Mouse (Mus musculus) hindlimb bud, embryonic 11.5 days (tissue): ENCODE measurements around the gene Alg9.
"Not testable (repeated sequence)": the region's sequence is repeated elsewhere in the genome, so short reads cannot be mapped to it uniquely, and the experiment has no call there.

Experiments
- DNase-seq: peaks from one replicate; pipeline ENCODE4 v3.0.0-alpha.2; 2012; ENCODE audit warnings: low read depth, low spot score; ENCODE audit errors: extremely low spot score

Gene Alg9

GRCm38 (mm10) chr9:50815666-50816065, 40.8 kb downstream of the Alg9 start:
- no peak for DNase-seq

- no peak for DNase-seq
Observed at GRCm38 (mm10) chr9:50816512-50816911, 41.7 kb downstream of the Alg9 start.

- no peak for DNase-seq
Observed at GRCm38 (mm10) chr9:50818050-50818449, 43.2 kb downstream of the Alg9 start.

GRCm38 (mm10) chr9:50819716-50820115, 44.9 kb downstream of the Alg9 start:
- no peak for DNase-seq

GRCm38 (mm10) chr9:50821651-50822050, 46.8 kb downstream of the Alg9 start:
- DNase-seq, result no peak

- no peak for DNase-seq
Observed at GRCm38 (mm10) chr9:50822216-50822615, 47.4 kb downstream of the Alg9 start.

GRCm38 (mm10) chr9:50823779-50824453, 49.1 kb downstream of the Alg9 start:
- DNase-seq, result no peak

GRCm38 (mm10) chr9:50831514-50831913, 56.7 kb downstream of the Alg9 start:
- no peak for DNase-seq

- DNase-seq, result no peak
Observed at GRCm38 (mm10) chr9:50832162-50832561, 57.3 kb downstream of the Alg9 start.

- DNase-seq, result not testable (repeated sequence)
Observed at GRCm38 (mm10) chr9:50832582-50832981, 57.8 kb downstream of the Alg9 start.

GRCm38 (mm10) chr9:50833786-50834185, 59.0 kb downstream of the Alg9 start:
- DNase-seq, result no peak

- no peak for DNase-seq
Observed at GRCm38 (mm10) chr9:50835068-50835705, 60.4 kb downstream of the Alg9 start.

- no peak for DNase-seq
Observed at GRCm38 (mm10) chr9:50836097-50836496, 61.3 kb downstream of the Alg9 start.

GRCm38 (mm10) chr9:50841079-50841789, 66.4 kb downstream of the Alg9 start:
- DNase-seq, result no peak

GRCm38 (mm10) chr9:50845081-50845480, 70.3 kb downstream of the Alg9 start, which contains the start of gene Ppp2r1b:
Gene Ppp2r1b (plus strand): TSS chr9:50845301.
- DNase-seq, result no peak

- DNase-seq, result no peak
Observed at GRCm38 (mm10) chr9:50845547-50845946, 70.7 kb downstream of the Alg9 start.

- DNase-seq, result no peak
Observed at GRCm38 (mm10) chr9:50847133-50847532, 72.3 kb downstream of the Alg9 start.

GRCm38 (mm10) chr9:50847606-50848368, 73.0 kb downstream of the Alg9 start:
- no peak for DNase-seq

GRCm38 (mm10) chr9:50848821-50849220, 74.0 kb downstream of the Alg9 start:
- no peak for DNase-seq

- DNase-seq, result peak; percentile 77
Observed at GRCm38 (mm10) chr9:50849249-50849648, 74.4 kb downstream of the Alg9 start.

GRCm38 (mm10) chr9:50849755-50850154, 74.9 kb downstream of the Alg9 start:
- no peak for DNase-seq
